Mouse (Mus musculus) spleen, adult 2 months (tissue): Measurements from ENCODE around the gene Vamp9.

Experiments used
- CTCF ChIP-seq: fragments of 200-500 bp; IDR thresholded peaks from 2 replicates; pipeline ENCODE4 v1.5.1; 2011; ENCODE audit warnings: mild to moderate bottlenecking, inconsistent platforms; ENCODE audit not compliant: insufficient read depth, insufficient read length, insufficient replicate concordance; ENCODE audit errors: extremely low read depth
- POLR2A ChIP-seq: fragments of 200-500 bp; IDR thresholded peaks from 2 replicates; pipeline ENCODE4 v1.6.1; 2011; ENCODE audit warnings: low read depth, low read length, inconsistent platforms

- no peak for TF ChIP-seq CTCF
- no peak for TF ChIP-seq POLR2A
These were observed 33.4 kb downstream of the Vamp9 start for GRCm38 (mm10) chr5:99939440-99939839.
